Mouse (Mus musculus) CH12.LX (cell line): Measurements from ENCODE around the gene Ehd1. TPM values are rescaled to one million over a fixed set of nuclear protein-coding genes. Genes with fewer than 3 reads are reported as not detected.

Experiments used
- DNase-seq: peaks from one replicate; pipeline ENCODE4 v3.0.0-alpha.2; 2013; ENCODE audit errors: extremely low read depth
- H3K27ac ChIP-seq: 2 replicates; pipeline ENCODE4 v1.5.1; 2012; ENCODE audit warnings: low read depth, mild to moderate bottlenecking, control low read depth, moderate library complexity; ENCODE audit not compliant: insufficient read depth
- H3K27me3 ChIP-seq: replicated peaks from 2 replicates; pipeline ENCODE3; 2012; ENCODE audit warnings: inconsistent platforms
- H3K36me3 ChIP-seq, 2 experiments: replicated peaks in 1 of 2; 2 replicates each; pipeline versions ENCODE3 to v1.6.1; 2012; ENCODE audit warnings: inconsistent platforms in 1 of 2, low read length in 1 of 2, mild to moderate bottlenecking in 1 of 2, mixed read lengths in 1 of 2, moderate library complexity in 1 of 2; ENCODE audit not compliant: control insufficient read depth in 1 of 2, insufficient read depth in 1 of 2
- H3K4me1 ChIP-seq, 2 experiments: 2 replicates each; pipeline ENCODE4 v1.6.1; 2012; ENCODE audit warnings: inconsistent platforms in 1 of 2, moderate library complexity in 1 of 2; ENCODE audit not compliant: insufficient read depth in 2 of 2, control insufficient read depth in 1 of 2
- H3K4me2 ChIP-seq: 2 replicates; pipeline ENCODE4 v1.6.1; 2012; ENCODE audit warnings: low read depth, mild to moderate bottlenecking, control low read depth; ENCODE audit not compliant: poor library complexity, insufficient read depth, severe bottlenecking
- H3K4me3 ChIP-seq, 3 experiments: fragments of 150-350 bp in 1 of 3; sonication (generic) in 1 of 3; replicated peaks in 1 of 3; 2 replicates each; pipeline versions ENCODE3 to v1.5.1; 2011 to 2012; ENCODE audit warnings: low read depth in 2 of 3, low read length in 2 of 3, mild to moderate bottlenecking in 2 of 3, moderate library complexity in 2 of 3, control low read depth in 1 of 3, improper control_type of control experiment in 1 of 3, inconsistent platforms in 1 of 3, mixed read lengths in 1 of 3; ENCODE audit not compliant: poor library complexity in 1 of 3
- H3K79me2 ChIP-seq: replicated peaks from 2 replicates; pipeline ENCODE4 v1.6.1; 2012; ENCODE audit warnings: mild to moderate bottlenecking, moderate library complexity; ENCODE audit not compliant: control insufficient read depth, poor library complexity, insufficient read depth, severe bottlenecking; ENCODE audit errors: extremely low read depth
- H3K9ac ChIP-seq: 2 replicates; pipeline ENCODE4 v1.6.1; 2012; ENCODE audit warnings: low read depth, mild to moderate bottlenecking, control low read depth, moderate library complexity; ENCODE audit not compliant: insufficient read depth
- H3K9me3 ChIP-seq: replicated peaks from 2 replicates; pipeline ENCODE3; 2012; ENCODE audit warnings: low read length, inconsistent platforms, mixed read lengths
- BHLHE40 ChIP-seq: IDR thresholded peaks from 2 replicates; pipeline ENCODE4 v1.6.1; 2011; ENCODE audit warnings: mild to moderate bottlenecking, low read depth, low read length, improper control_type of control experiment
- CHD1 ChIP-seq: IDR thresholded peaks from 2 replicates; pipeline ENCODE4 v1.6.1; 2012; ENCODE audit warnings: low read depth, low read length, improper control_type of control experiment, inconsistent platforms
- CHD2 ChIP-seq: IDR thresholded peaks from 2 replicates; pipeline ENCODE4 v1.6.1; 2011; ENCODE audit warnings: low read length, improper control_type of control experiment
- E2F4 ChIP-seq: IDR thresholded peaks from 2 replicates; pipeline ENCODE4 v1.6.1; 2011; ENCODE audit warnings: low read depth, low read length, improper control_type of control experiment; ENCODE audit not compliant: insufficient replicate concordance
- ELF1 ChIP-seq: IDR thresholded peaks from 2 replicates; pipeline ENCODE4 v1.6.1; 2014; ENCODE audit warnings: low read depth, mild to moderate bottlenecking, inconsistent platforms, low read length, improper control_type of control experiment
- EP300 ChIP-seq: IDR thresholded peaks from 2 replicates; pipeline ENCODE4 v1.6.1; 2011; ENCODE audit warnings: low read length, improper control_type of control experiment
- ETS1 ChIP-seq: conservative IDR thresholded peaks from 2 replicates; pipeline ENCODE4 v1.6.1; 2012; ENCODE audit warnings: low read depth, mild to moderate bottlenecking, inconsistent platforms, low read length, improper control_type of control experiment, moderate library complexity
- GABPA ChIP-seq: IDR thresholded peaks from 2 replicates; pipeline ENCODE4 v1.6.1; 2012; ENCODE audit warnings: low read depth, low read length, improper control_type of control experiment, inconsistent platforms; ENCODE audit not compliant: insufficient replicate concordance
- HCFC1 ChIP-seq: IDR thresholded peaks from 2 replicates; pipeline ENCODE4 v1.6.1; 2012; ENCODE audit warnings: low read depth, mild to moderate bottlenecking, inconsistent platforms, low read length, improper control_type of control experiment
- IRF4 ChIP-seq: IDR thresholded peaks from 2 replicates; pipeline ENCODE4 v1.6.1; 2014; ENCODE audit warnings: low read depth, mild to moderate bottlenecking, inconsistent platforms, low read length, improper control_type of control experiment
- JUN ChIP-seq: IDR thresholded peaks from 2 replicates; pipeline ENCODE4 v1.6.1; 2011; ENCODE audit warnings: low read depth, mild to moderate bottlenecking, low read length, improper control_type of control experiment, moderate library complexity; ENCODE audit not compliant: insufficient read depth
- JUND ChIP-seq: conservative IDR thresholded peaks from 2 replicates; pipeline ENCODE4 v1.6.1; 2011; ENCODE audit warnings: low read depth, low read length, improper control_type of control experiment
- KAT2A ChIP-seq: IDR thresholded peaks from 2 replicates; pipeline ENCODE4 v1.6.1; 2012; ENCODE audit warnings: low read length, improper control_type of control experiment, inconsistent platforms; ENCODE audit not compliant: insufficient replicate concordance
- MAFK ChIP-seq: IDR thresholded peaks from 2 replicates; pipeline ENCODE4 v1.6.1; 2011; ENCODE audit warnings: low read length, improper control_type of control experiment; ENCODE audit not compliant: insufficient replicate concordance
- MAX ChIP-seq: IDR thresholded peaks from 2 replicates; pipeline ENCODE4 v1.6.1; 2011; ENCODE audit warnings: low read length, improper control_type of control experiment
- MAZ ChIP-seq: IDR thresholded peaks from 2 replicates; pipeline ENCODE4 v1.6.1; 2012; ENCODE audit warnings: low read depth, mild to moderate bottlenecking, inconsistent platforms, low read length, improper control_type of control experiment, moderate library complexity
- MEF2A ChIP-seq: IDR thresholded peaks from 2 replicates; pipeline ENCODE4 v1.6.1; 2014; ENCODE audit warnings: low read depth, mild to moderate bottlenecking, inconsistent platforms, low read length, improper control_type of control experiment, borderline replicate concordance
- MXI1 ChIP-seq: IDR thresholded peaks from 2 replicates; pipeline ENCODE4 v1.6.1; 2011; ENCODE audit warnings: mild to moderate bottlenecking, low read depth, low read length, improper control_type of control experiment
- MYC ChIP-seq: IDR thresholded peaks from 2 replicates; pipeline ENCODE4 v1.6.1; 2011; ENCODE audit warnings: low read depth, mild to moderate bottlenecking, improper control_type of control experiment, low read length
- NELFE ChIP-seq: IDR thresholded peaks from 2 replicates; pipeline ENCODE4 v1.6.1; 2011; ENCODE audit warnings: low read depth, low read length, improper control_type of control experiment
- NRF1 ChIP-seq: IDR thresholded peaks from 2 replicates; pipeline ENCODE4 v1.6.1; 2014; ENCODE audit warnings: low read depth, mild to moderate bottlenecking, inconsistent platforms, low read length, improper control_type of control experiment, moderate library complexity
- PAX5 ChIP-seq: IDR thresholded peaks from 2 replicates; pipeline ENCODE4 v1.6.1; 2012; ENCODE audit warnings: low read length, inconsistent platforms, mixed read lengths
- POLR2A ChIP-seq: IDR thresholded peaks from 2 replicates; pipeline ENCODE4 v1.6.1; 2011; ENCODE audit warnings: low read depth, mild to moderate bottlenecking, improper control_type of control experiment, low read length
- POLR2AphosphoS2 ChIP-seq: IDR thresholded peaks from 2 replicates; pipeline ENCODE4 v1.6.1; 2011; ENCODE audit warnings: low read depth, low read length, improper control_type of control experiment
- RAD21 ChIP-seq: IDR thresholded peaks from 2 replicates; pipeline ENCODE4 v1.6.1; 2011; ENCODE audit warnings: low read depth, mild to moderate bottlenecking, low read length, improper control_type of control experiment, moderate library complexity
- RCOR1 ChIP-seq: conservative IDR thresholded peaks from 2 replicates; pipeline ENCODE4 v1.6.1; 2012; ENCODE audit warnings: low read depth, mild to moderate bottlenecking, inconsistent platforms, low read length, improper control_type of control experiment
- SIN3A ChIP-seq: IDR thresholded peaks from 2 replicates; pipeline ENCODE4 v1.6.1; 2012; ENCODE audit warnings: low read length, improper control_type of control experiment, inconsistent platforms
- SMC3 ChIP-seq: IDR thresholded peaks from 2 replicates; pipeline ENCODE4 v1.6.1; 2011; ENCODE audit warnings: low read depth, low read length, improper control_type of control experiment
- TBP ChIP-seq: conservative IDR thresholded peaks from 2 replicates; pipeline ENCODE4 v1.6.1; 2011; ENCODE audit warnings: low read depth, low read length, improper control_type of control experiment
- TCF12 ChIP-seq: IDR thresholded peaks from 2 replicates; pipeline ENCODE4 v1.6.1; 2014; ENCODE audit warnings: low read depth, mild to moderate bottlenecking, inconsistent platforms, low read length, improper control_type of control experiment
- UBTF ChIP-seq: IDR thresholded peaks from 2 replicates; pipeline ENCODE4 v1.6.1; 2012; ENCODE audit warnings: low read depth, mild to moderate bottlenecking, inconsistent platforms, low read length, improper control_type of control experiment, moderate library complexity
- USF1 ChIP-seq: IDR thresholded peaks from 2 replicates; pipeline ENCODE4 v1.6.1; 2014; ENCODE audit warnings: low read depth, mild to moderate bottlenecking, inconsistent platforms, low read length, improper control_type of control experiment
- USF2 ChIP-seq: conservative IDR thresholded peaks from 2 replicates; pipeline ENCODE4 v1.6.1; 2011; ENCODE audit warnings: low read depth, low read length, improper control_type of control experiment
- ZC3H11A ChIP-seq: IDR thresholded peaks from 2 replicates; pipeline ENCODE4 v1.6.1; 2012; ENCODE audit warnings: low read depth, mild to moderate bottlenecking, inconsistent platforms, low read length, improper control_type of control experiment
- ZKSCAN1 ChIP-seq: IDR thresholded peaks from 2 replicates; pipeline ENCODE4 v1.6.1; 2012; ENCODE audit warnings: low read depth, inconsistent platforms, low read length, improper control_type of control experiment, borderline replicate concordance
- ZMIZ1 ChIP-seq: IDR thresholded peaks from 2 replicates; pipeline ENCODE4 v1.6.1; 2012; ENCODE audit warnings: low read depth, mild to moderate bottlenecking, inconsistent platforms, low read length, improper control_type of control experiment
- ZNF384 ChIP-seq: IDR thresholded peaks from 2 replicates; pipeline ENCODE4 v1.6.1; 2012; ENCODE audit warnings: low read depth, low read length, improper control_type of control experiment, inconsistent platforms
- dilution Hi-C: fragments of 300-500 bp; cut with MboI; formaldehyde crosslinking; loops from 2 replicates; pipeline ENCODE4 v1.14.3; 2020; ENCODE audit warnings: low sequenced_read_pairs; ENCODE audit not compliant: extremely low pct_unique_long_range_greater_than_20kb, extremely low pct_ligation_motif_present
- in situ Hi-C: fragments of 300-500 bp; cut with MboI; formaldehyde crosslinking; loops from 3 replicates; pipeline ENCODE4 v1.14.3; 2019; ENCODE audit warnings: low sequenced_read_pairs, low pct_ligation_motif_present, low pct_unique_long_range_greater_than_20kb, mixed read lengths
- polyA plus RNA-seq: library from polyadenylated mRNA; unstranded; fragments of >175 nt; gene quantifications from 2 replicates; pipeline ENCODE4 v1.2.1, GENCODE M21; 2012; ENCODE audit warnings: low read depth; ENCODE audit not compliant: insufficient read length
- total RNA-seq, 2 experiments: library from RNA; depleted of rRNA; stranded (reverse); fragments of 300-350 nt in 1 of 2; fragments of >200 nt in 1 of 2; gene quantifications; 2 replicates each; pipeline ENCODE4 v1.2.3; 2012 to 2014

The Ehd1 gene
- total RNA-seq (2012; rRNA removed) (231 and 400 TPM in 2 replicates), total RNA-seq (2014; rRNA removed) (97.4 and 131 TPM in 2 replicates), polyA plus RNA-seq (245 and 301 TPM in 2 replicates)

- H3K27ac ChIP-seq = peak within 1 kb of the TSS; percentile 99
- dilution Hi-C loops = no loop called here
- peaks cover 47% of the 10 kb centered on the region for H3K79me2 ChIP-seq
- in situ Hi-C loops = no loop called here
- H3K4me3 ChIP-seq = peak within 1 kb of the TSS; percentile 70 to 99 (median 99)
- peak within 1 kb of the TSS; percentile 92 for H3K9ac ChIP-seq
- no peaks in the 10 kb centered on the region for H3K9me3 ChIP-seq
- no peaks in the 10 kb centered on the region for H3K27me3 ChIP-seq
- peaks cover 14 to 47% of the 10 kb centered on the region in 2 experiments for H3K4me1 ChIP-seq
- peak within 1 kb of the TSS; percentile 78 for H3K4me2 ChIP-seq
- H3K36me3 ChIP-seq = peaks cover 32 to 35% of the 10 kb centered on the region in 2 experiments
- peak; percentile 98 for DNase-seq
- TF ChIP-seq USF1 (no peak), CHD2 (peak; percentile 98), MEF2A (peak; percentile 78), UBTF (peak; percentile 80), NRF1 (peak; percentile 99), SIN3A (peak; percentile 78), USF2 (no peak; the same call in 1 of the 2 replicates), JUND (no peak), MAFK (no peak), POLR2A (peak; percentile 82), PAX5 (no peak), RCOR1 (no peak), ZKSCAN1 (no peak), TCF12 (peak; percentile 88), ELF1 (peak; percentile 74; the same call in 1 of the 2 replicates), E2F4 (no peak), SMC3 (peak; percentile 67), ZNF384 (no peak), ETS1 (no peak; the same call in 1 of the 2 replicates), CHD1 (peak; percentile 77), EP300 (no peak), MYC (0 out of 2 replicates have a peak, but pooled peaks have one; percentile 67), POLR2AphosphoS2 (peak; percentile 11; the same call in 1 of the 2 replicates), BHLHE40 (peak; percentile 86), ZC3H11A (no peak), KAT2A (0 out of 2 replicates have a peak, but pooled peaks have one; percentile 52), IRF4 (peak; percentile 72), MAZ (peak; percentile 83), NELFE (peak; percentile 79), RAD21 (peak; percentile 45), TBP (peak; percentile 12; the same call in 1 of the 2 replicates), JUN (no peak), GABPA (no peak), ZMIZ1 (peak; percentile 86), MXI1 (peak; percentile 95), MAX (peak; percentile 95), HCFC1 (peak; percentile 60)
These were observed at the start of gene Ehd1 for GRCm38 (mm10) chr19:6276426-6277421. TSS of gene Ehd1 (plus strand) at chr19:6276725.
